Mouse (Mus musculus): ENCODE results near the gene Nos2.

Gene Nos2

DNA sequence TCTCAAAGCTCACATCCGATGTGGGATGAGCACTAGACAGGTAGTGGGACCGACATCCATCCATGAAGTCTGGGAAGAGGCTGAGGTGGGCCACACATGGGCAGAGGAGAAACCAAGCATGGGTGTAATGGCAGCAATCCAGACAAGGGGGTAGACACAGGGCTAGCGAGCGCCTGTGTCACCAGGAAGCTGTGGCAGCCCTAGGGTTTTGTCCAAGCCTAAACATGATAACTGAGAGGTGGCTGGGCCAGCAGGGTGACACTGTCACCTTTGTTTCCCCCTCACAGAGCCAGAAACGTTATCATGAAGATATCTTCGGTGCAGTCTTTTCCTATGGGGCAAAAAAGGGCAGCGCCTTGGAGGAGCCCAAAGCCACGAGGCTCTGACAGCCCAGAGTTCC, 38.8 kb downstream of the Nos2 start:
- no peak for DNase-seq (ENCODE audit: low spot score in 2 of 2)

DNA sequence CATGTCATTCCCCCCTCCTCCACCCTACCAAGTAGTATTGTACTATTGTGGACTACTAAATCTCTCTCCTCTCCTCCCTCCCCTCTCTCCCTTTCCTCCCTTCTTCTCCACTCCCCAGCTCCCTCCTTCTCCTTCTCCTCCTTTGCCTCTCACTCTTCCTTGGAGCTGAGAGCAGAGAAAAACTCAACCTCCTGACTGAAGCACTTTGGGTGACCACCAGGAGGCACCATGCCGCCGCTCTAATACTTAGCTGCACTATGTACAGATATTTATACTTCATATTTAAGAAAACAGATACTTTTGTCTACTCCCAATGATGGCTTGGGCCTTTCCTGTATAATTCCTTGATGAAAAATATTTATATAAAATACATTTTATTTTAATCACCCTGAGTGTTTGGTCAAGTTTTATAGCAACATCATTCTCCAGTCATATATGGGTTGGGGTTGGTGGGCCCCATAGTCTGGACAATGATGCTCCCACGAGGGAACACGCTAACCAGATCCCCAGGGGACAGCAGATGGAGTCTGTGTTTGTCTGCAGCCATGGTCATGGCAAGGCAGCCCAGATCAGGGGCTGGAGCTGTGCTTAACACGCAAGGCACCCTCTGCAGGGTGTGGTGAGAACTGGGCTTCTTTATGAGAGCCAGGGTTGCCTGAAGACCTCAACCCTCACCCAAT, 39.4 kb downstream of the Nos2 start:
- DNase-seq (ENCODE audit: low spot score in 2 of 2): peak in 1 of 2 experiments; percentile 29

DNA sequence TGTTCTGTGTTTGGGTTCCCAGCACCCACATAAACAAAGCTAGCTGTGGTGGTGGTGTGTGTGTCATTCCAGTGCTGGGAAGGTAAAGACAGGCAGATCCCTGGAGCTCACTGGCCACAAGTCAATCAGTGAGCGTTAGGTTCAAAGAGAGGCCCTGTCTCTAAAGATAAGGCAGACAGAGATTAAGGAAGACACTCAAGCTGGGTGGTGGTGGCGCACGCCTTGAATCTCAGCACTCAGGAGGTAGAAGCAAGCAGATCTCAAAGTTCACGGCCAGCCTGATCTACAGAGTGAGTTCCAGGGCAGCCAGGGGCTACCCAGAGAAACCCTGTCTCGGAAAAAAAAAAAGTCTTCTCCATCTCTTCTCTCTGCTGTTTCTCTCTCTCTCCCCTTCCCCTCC, 40.6 kb downstream of the Nos2 start:
- DNase-seq (ENCODE audit: low spot score in 2 of 2): no peak

DNA sequence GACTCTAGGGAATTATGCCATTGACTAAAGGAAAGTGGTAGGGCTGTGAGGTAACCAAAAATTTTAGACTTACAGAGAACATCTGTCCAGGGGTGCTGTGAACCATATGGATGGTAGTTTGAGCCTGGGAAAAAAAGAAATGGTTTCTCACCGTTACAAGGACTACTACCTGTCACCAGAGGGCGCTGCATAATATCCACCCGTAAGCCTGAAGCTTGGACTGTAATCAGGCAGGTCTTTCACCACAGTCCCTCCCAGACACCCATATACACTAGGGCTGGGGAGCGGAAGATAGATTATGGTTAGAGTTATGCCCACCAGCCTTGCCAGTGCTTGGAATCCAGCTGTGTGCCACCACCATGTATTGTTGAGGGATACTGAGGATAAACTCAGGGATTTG, 46.8 kb downstream of the Nos2 start:
- DNase-seq (ENCODE audit: low spot score in 2 of 2): peak in 1 of 2 experiments; percentile 22

DNA sequence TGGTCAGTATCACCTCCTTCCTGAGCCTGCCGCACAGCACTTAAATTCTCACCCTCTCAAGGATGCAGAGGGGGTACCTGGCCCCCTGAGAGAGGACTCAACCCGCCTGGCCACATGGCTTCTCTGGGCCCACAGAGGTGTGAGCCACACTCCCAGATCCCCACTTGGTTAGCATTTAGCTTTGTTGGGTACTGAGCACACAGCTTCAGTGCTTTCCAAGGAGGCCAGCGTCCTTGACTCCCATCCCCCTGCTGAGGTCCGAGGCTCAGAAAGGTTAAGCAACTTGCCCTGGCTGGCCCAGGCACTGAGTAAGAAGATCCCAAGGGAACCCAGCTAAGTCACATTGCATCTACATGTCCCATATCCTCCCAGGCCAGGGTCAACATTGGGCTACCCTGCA, 47.5 kb downstream of the Nos2 start:
- no peak for DNase-seq (ENCODE audit: low spot score in 2 of 2)

DNA sequence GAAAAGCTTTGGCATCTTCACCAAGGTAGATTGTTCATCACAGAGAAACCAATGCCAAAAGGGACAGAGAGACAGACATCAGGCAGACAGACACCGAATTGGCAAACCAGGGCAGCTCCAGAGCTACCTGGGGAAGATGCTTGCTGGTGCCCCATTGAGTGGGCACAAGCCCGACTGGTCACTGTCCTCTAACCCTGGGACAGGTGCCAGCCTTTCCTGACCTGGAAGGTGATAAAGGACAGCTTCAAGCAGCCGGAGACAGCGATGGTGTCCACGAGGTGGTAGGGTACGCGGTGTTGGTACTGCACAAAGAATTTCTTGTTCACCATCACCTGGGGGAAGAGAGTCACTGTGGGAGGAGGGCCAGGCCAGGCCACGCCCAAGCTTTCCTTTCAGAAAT, 50.5 kb downstream of the Nos2 start:
- no peak for DNase-seq (ENCODE audit: low spot score in 2 of 2)

DNA sequence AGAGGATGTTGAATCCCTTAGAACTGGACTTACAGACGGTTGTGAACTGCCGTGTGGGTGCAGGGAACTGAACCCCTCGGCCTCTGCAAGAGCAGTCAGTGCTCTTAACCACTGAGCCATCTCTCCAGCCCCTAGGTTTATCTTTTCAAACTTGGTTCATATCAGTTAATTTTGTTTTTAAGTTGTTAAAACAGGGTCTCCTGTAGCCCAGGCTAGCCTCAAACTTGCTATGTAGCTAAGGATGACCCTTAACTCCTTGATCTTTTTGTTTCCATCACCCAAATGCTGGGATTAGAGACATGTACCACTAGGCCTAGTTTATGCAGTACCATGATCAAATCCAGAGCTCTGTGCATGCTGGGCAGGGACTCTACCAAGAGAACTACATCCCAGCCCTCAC, 51.2 kb downstream of the Nos2 start:
- DNase-seq (ENCODE audit: low spot score in 2 of 2): no peak

DNA sequence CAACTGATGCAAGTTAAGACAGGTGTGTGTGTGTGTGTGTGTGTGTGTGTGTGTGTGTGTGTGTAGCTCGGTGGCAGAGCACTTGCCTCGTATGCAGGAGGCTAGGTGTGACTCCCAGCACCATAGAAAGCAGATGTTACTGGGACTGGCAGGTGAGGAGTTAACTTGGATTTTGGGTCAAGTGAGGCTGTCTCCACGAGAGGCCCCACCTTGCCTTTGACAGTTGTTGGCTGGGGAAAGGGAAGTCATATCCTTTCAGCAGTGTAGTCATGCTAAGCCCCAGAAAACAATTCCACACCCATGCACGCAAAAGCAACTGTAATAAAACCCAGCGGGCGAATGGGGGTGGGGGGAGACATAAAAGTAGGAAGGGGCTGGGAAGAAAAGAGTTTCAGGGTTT, 51.7 kb downstream of the Nos2 start:
- no peak for DNase-seq (ENCODE audit: low spot score in 2 of 2)

DNA sequence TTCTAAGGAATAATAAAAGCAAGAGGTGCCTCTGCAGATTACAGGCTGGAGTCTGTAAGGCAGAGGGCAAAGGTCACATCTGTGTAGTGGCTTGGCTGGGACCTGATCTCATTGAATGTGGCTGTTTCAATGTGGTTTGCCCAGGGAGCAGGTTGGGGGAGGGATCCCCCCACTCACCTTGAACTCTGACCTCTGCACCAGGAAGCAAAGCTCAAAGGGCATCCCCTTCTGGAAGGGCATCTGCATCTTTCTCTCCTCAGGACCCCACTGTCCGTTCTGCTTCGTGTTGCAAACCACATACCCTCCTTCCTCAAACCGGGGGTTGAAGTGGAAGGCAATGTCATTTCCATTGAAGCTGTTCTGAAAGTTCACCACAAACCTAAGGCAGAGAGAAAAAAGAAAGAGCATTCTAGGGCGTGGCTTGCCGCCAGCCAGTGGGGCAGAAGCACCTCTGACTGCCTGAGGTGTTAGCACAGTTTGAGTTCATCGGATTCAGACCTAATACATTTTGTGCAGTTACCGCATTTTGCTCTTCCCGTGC, 52.3 kb downstream of the Nos2 start:
- DNase-seq (ENCODE audit: low spot score in 2 of 2): no peak

DNA sequence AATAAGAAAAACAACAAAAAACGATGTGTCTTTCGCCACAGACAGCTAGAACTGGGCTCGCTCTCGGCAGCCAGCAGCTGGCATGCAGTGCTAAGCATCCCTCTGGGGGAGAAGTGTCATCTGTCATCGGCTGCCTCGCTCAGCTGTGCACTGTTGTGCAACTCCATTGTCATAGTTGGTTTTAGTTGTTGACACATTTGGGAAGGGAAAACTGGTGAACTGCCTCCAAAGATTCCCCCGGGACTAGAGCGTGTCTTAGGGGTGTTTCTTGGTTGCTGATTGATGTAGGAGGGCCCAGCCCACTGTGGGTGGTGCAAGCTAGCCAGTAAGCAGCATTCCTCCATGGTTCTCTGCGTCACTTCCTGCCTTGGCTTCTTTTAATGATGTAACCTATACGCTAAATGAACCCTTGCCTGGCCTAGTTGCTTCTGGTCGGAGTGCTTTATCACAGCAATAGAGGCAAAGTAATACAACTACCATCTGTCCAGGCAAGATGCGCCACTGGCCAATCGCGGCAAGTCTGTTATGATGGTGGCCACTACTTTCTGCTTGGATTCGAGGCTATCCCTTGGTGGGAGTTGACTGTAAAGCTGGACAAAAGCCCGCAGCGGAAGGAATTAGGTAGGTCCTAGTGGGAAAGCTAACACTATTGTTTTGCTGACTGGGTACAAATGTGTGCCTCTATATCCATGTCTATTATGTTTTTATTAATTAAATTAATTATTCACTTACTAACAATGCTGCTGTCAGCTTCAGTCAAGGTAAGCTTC, 53.0 kb downstream of the Nos2 start:
- no peak for DNase-seq (ENCODE audit: low spot score in 2 of 2)

DNA sequence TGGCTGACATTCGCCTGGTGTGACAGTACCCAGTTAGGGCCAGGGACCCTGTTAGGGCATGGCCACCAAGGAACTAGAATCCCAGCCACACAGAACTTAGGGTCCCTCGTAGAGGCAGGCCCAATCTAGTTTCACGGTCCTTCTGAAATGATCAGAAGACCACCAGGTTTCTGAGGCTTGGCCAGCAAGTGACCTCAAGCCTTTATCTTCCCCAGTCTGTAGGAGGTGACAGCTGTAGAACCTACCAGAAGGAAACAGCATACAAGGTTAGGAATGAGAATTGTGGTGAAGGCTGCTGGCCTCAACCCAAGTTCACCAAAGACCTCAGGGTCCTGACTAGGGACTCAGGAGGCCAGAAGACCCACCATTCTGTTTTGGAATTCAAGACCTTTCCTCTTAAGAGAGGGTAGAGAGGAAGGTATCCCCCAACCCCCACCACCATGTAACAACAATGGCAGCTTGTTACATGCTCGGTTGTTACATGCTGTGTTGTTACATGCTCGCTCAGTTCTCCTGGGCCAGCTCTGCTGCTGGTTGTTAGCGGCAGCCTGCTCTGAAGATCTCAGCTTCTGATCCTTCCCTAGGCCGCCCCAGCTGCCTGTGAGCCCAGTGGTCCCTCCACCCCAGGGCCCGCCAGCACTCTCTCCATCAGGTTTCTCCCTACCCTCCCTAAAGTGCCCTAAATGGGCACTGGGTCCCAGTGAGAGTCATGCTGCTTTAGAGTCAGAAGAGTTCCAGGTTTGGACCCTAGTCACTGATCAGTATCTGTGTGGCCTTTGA, 56.3 kb downstream of the Nos2 start:
- DNase-seq (ENCODE audit: low spot score in 2 of 2): no peak

DNA sequence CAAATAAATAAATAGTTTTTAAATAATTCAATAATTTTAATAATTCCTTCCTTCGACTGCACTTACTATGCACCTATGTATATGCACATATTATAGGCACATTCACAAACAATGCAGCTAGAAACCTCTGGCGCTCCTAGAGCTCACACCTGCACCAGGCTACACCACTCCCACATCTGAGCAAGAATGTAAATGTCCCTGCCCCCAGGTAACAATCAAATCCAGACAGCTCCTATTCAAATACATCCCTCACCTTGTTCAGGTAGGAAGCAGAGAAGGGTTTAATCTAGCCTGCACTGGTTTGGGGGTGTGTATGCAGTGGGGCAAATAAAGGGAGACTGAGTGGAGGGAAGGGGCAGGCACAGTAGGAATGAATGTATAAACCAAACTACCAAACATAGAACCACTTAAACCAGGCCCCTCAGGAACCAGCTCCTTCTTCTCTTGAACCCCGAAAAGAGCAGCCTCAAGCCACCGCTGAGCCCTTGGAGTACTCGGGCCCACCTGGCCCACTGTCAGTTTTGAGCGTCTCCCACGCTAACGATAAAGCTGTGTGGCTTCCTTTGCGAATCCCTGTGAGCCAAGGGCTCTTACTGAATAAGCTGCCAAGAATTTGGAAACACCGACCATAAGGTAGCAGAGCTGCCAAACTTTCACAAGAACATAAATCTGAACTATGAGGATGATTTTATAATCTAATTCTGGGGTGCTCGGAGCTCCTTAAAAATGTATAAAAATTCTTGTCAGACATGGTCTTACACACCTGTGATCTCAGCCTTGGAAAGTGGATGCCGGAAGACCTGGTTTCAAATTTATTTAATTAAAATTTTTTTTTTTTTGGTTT, 57.8 kb downstream of the Nos2 start:
- DNase-seq (ENCODE audit: low spot score in 2 of 2): no peak

DNA sequence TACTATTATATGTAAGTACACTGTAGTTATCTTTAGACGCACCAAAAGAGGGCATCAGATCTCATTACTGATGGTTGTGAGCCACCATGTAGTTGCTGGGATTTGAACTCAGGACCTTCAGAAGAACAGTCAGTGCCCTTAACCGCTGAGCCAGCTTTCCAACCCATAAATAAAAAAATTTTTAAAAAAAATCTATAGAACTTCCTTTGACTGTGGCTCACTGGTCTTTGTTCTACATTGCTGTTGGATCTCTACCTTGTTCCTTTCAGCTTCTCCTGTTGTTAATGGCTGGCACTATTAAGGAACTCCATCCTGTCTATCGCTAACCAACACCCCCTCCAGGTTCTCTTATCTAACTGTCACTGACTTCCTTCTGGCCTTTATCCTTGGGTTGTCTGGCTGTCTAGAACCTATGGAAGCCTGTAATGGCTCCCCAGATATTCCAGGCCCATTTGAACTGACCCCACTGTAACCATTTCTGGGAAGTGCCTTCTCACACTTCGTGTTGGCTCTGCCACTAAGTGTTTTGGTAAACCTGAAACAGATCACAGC, 59.6 kb downstream of the Nos2 start:
- DNase-seq (ENCODE audit: low spot score in 2 of 2): no peak

DNA sequence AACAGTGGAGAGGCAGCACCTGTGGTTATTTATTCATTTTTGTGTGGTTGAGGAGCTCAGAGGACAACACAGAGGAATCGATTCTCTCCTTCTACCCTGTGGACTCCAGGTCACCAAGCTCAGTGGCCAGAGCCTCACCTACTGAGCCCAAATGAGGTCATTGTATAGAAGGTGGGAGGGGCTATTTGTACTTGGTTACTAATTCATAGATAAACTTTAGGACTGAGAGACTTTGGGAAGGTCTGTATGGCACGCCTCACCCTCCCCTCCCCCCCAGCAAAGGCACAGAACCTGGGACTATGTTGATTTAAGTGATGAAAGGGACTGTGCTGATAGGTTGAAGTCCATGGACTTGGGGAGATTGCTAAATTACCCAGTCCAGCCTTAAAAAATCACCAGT, 61.5 kb downstream of the Nos2 start:
- DNase-seq (ENCODE audit: low spot score in 2 of 2): no peak

DNA sequence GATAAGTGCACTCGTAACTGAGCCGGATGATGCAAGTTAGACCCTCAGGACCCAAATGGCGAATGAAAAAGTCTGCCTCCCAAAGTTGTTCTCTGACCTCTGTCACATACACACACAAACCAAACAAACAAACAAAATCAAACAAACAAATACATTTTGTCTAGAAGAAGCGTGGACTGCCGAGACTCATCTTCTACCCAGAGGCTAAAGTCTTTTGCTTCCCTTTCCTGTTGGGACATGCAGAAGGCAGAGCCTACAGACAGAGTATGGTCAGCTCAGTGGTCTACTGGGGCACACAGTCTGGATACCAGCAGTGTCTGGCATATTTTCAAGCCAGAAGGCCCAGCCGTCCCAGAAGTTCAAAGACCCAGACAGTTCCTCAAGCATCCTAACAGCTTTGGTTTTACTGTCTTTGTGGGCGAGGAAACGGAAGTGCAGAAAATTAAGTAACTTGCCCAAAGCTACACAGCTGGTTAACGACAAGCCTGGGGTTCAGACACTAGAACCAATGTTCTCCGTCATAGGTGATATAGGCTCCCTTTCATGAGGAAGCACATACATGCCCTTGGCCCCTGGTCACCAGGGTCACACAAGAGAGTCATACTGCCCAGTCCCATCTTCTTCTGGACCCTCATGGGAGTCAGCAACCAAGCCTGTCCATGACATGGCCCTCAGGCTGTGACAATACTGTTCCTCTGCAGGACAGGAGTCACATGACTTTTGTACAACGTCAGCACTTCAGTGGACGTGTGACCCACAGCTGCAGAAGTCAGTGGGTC, 62.1 kb downstream of the Nos2 start:
- DNase-seq (ENCODE audit: low spot score in 2 of 2): no peak

DNA sequence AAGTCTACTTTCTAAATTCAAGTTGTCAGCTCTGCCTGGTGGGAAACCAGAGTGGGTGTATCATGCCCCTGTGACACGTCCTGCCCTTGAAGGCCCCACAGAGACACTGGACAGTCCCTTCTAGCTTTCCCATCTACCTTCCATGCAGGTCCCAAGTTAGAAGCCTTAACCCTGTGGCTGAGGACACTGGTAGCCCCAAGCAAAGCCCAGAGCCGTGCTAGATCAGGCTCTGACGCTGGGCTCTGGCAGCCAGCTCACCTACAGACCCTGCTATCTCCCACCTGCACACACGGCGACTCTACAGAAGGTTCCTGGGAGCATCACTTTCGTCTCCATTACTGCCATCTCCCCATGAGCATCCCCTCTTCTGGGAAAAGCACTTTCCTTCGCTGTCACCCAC, 63.0 kb downstream of the Nos2 start:
- DNase-seq (ENCODE audit: low spot score in 2 of 2): no peak

DNA sequence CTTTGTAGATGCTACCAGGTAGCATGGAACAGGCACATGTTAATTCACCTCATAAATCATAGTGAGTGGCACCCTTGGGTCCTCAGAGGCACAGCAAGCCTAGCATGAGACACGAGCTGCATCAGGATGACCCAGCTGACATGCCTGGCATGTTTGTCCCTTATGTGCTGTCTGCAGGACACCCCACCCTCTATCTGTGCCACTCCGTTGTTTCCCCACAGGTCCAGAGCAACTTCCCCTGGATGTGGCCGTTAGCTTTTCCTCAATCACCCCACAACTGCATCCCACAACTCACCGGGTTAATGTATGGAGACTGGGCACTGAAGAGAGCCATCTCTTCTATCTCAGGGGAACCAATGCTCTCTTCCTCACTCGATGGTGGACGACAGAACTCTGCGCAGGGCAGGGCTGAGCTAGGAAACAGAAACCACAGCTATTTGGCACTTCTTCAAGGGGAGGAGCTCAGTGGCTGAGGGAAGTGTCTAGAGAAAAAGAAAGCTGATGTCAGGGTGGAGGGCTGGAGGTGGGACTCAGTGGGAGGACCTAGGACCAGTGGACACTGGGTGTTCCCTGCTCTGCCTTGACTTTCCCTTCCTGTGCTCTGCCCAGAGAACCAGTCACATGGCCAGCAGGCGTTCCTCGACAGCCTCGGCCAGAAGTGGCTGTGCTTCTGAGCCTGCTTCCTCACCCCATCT, 64.0 kb downstream of the Nos2 start, which contains the start of gene Lgals9:
Gene Lgals9 (minus strand): TSS at position 464 of the 695 bp plus-strand sequence.
- no peak for DNase-seq (ENCODE audit: low spot score in 2 of 2)

DNA sequence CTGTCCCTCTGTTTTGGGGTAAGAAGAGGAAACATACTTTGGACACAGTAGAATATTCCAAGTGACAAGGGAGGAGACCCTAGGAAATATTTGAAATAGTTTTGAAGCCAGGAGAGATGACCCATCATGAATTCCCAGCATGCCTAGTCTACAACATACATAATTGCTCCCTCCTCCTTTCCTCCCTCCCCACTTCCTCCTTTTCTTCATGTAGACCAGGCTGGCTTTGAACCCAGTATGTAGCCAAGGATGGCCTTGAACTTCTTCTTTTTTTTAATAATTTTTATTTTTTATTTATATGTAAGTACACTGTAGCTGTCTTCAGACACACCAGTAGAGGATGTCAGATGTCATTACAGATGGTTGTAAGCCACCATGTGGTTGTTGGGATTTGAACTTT, 64.9 kb downstream of the Nos2 start:
- no peak for DNase-seq (ENCODE audit: low spot score in 2 of 2)

DNA sequence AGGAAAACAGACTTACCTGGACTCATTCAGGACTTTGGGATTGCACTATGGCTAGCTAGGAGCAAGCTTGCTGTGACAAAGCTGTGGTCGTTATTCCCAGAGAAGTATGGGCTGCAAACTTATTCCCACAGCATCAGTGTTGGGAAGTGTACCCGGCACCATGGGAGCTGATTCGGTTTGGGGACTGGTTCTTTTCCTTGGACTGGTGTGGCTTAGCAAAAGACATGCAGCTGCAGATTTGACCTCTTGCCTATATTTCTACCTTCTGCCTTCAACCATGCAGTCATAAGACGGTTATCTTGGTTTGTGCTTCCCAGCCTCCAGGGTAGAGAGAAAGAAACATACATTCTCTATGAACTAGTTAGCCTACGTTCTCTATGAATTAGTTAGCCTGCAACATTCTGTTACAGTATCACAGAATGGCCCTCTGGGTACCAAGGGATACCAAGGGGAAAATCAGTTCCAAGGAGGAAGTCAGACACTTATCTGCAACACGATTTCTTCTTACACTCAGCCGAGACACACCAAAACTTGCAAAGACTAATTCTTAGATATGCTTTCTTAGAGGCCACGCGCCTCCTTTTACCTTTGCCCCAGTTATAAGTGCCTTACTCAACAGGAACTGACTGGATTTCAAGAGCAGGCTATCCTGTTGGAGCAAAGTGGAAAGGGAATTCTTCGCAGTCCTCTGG, 65.9 kb downstream of the Nos2 start:
- DNase-seq (ENCODE audit: low spot score in 2 of 2): no peak
